Mouse (Mus musculus) E14TG2a.4 (cell line): ENCODE measurements around the gene Ablim2.

ENCODE experiments used
- CTCF ChIP-seq: conservative IDR thresholded peaks from 2 replicates; pipeline ENCODE4 v1.5.1; 2014; ENCODE audit warnings: low read length
- NANOG ChIP-seq: IDR thresholded peaks from 2 replicates; pipeline ENCODE4 v1.6.1; 2014; ENCODE audit warnings: borderline replicate concordance, low read length, mixed read lengths
- POU5F1 ChIP-seq: IDR thresholded peaks from 2 replicates; pipeline ENCODE4 v1.6.1; 2014; ENCODE audit warnings: low read length, borderline replicate concordance

DNA sequence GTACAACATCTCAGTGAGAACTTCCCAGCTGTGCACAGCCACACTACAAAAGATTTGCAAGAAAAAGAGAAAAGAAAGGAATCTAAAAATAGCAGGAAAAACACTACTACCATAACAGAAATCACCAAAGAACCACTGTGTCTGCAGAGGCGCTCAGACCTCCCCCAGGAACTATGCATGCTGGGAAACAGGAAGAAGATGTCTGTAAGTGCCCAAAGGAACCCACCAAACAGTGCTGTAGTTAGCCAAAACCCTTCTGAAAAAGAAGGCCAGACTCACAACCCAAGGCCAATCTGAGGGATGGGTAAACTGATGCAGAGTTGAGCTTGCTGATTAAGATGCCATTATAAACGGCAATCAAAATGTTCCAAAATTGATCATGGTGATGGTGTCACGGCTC is 47.5 kb downstream of the Ablim2 start:
- no peak for TF ChIP-seq CTCF
- no peak for TF ChIP-seq NANOG
- no peak for TF ChIP-seq POU5F1
